Mouse (Mus musculus): Measurements from ENCODE around the gene Tmem54. TPM values are rescaled to one million over a fixed set of nuclear protein-coding genes. Genes with fewer than 3 reads are reported as not detected.

Tmem54 gene
- total RNA-seq, 2 experiments from 2014 or later: not detected

GRCm38 (mm10) chr4:129125736-129126451, 20.5 kb downstream of the Tmem54 start:
- peak in 1 of 2 experiments; percentile 46 for DNase-seq
- intact Hi-C loops (cut with DNase I): no loop called here

DNA sequence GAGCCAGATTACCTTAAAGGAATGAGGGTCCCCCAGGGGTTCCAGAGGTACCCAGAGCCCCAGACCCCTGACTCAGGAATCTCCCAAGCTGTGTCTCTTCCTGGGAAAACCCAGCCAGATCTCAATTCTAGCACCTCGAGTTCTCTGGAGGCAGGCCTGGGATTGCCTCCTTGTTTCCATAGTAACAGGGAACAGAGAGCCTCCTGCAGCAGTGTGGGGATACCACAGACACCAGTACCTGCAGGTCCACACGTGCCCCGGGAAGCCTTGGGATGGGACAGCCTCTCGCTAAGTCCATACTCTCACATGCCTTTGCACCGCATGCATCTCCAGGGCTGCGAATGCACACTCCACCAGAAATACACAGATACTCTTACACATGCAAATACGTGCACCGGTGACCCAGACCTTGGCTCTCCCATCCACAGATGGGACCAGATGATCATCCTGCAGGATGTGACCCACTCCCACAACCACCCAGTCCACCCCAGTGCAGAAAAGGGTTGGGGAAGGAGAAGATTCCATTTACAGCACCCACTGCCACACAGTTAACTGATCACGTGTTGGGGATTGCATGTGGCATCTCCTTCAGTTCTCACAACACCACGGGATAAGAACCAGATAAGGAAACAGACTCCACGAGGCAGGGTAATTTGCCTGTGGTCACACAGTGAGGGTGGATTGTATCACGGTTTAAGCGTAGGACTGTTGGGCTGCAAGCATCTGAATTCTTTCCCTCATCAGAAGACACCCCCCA, 23.4 kb downstream of the Tmem54 start:
- intact Hi-C loops (cut with DNase I): no loop called here
- DNase-seq: no peak

- intact Hi-C loops (cut with DNase I): no loop called here
- DNase-seq: no peak
Observed at GRCm38 (mm10) chr4:129129387-129129786, 24.0 kb downstream of the Tmem54 start.

DNA sequence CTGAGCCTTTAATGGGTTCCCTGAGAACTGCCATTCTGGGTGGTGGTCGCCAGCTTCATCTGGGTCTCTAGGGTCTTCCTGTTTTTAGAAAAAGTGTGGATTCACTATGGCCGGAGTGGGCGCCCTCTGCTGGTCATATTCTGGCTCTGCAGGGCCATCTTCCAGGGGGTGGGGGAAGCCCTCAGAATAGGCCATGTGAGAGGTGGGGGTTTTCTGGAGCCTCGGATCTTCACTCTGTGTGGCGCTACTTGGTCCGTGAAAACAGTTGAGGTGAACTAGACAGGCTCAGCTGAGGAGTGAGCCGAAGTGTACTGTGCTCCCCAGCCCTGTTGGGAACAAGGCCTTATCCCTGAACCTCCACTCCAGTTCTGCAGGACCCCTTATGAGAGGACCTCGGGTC, 24.8 kb downstream of the Tmem54 start:
- intact Hi-C loops (cut with DNase I): loop anchor here (10.0 kb wide), 1 partner anchor 325 kb away; no protein-coding TSS in a partner anchor
- DNase-seq: peak in 1 of 2 experiments; percentile 45

DNA sequence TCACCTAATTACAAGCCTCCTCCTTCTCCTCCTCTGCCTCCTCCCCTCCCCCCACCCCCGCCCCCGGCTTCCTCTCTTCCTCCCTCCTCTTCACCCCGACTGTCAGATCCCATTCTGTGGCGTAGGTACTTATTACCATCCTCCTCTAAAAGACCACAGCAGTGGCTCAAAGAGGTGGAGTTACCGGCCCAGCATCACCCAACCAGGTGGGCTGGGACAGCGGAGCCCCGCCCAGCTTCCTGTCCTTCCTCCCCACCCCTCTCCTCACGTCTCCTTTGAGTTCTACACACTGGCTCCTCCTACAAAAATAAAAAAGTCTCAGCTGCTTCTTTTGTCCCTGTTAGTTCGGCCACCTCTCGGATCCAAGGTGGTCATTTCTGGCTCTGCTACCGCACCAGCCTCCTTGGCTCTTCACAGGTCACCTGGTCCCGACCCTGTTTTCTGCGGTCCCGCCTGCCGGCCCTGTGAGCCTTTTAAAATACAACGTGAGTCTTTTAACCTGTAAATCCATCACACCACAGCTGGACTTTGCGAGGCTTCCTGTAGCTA, 25.5 kb downstream of the Tmem54 start:
- intact Hi-C loops (cut with DNase I): loop anchor here (10.0 kb wide), 1 partner anchor 324 kb away; no protein-coding TSS in a partner anchor
- DNase-seq: no peak

DNA sequence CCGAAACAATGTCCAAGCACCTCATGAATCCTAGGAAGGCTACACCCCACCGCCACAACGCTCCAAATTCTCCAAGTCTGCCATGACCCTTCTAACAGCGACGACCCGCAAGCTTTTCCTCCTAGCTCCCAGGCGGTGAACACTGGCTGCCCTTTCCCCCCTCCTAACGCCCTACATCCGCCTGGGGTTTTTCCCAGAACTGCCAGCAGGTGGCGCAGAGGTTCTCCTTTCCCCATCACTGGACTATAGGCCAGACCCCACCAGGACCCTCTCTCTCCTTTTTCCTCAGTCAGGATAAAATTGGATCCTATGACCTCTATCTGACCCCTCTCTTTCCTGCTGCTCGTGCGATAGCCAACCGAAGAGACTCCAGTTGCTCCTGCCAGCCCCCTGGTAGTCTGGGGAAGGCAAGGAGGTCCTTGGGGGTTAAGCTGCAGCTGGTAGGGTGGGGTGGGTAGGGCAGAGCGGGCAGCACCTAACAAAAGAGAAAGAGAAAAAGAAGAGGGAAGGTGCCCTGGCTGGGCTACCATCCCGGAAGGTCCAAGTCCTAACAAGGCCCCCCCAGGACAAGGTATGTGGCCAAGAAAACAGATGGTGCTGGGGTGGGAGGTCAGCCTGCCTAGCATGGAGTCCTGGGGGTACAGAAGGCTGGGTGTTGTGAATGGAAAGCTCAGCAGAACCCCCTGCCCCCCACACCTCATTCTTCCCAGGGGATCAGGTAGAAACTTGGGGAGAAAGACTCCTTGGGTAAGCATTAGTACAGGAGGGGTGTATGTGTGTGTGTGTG, 29.6 kb downstream of the Tmem54 start:
- DNase-seq: peak; percentile 74 to 86
- intact Hi-C loops (cut with DNase I): loop anchor here (2.0 to 10.0 kb wide), 3 partner anchors 46 to 320 kb away; no protein-coding TSS in a partner anchor

GRCm38 (mm10) chr4:129135637-129136036, 30.3 kb downstream of the Tmem54 start:
- intact Hi-C loops (cut with DNase I): loop anchor here (2.0 to 10.0 kb wide), 3 partner anchors 45 to 319 kb away; no protein-coding TSS in a partner anchor
- DNase-seq: no peak

DNA sequence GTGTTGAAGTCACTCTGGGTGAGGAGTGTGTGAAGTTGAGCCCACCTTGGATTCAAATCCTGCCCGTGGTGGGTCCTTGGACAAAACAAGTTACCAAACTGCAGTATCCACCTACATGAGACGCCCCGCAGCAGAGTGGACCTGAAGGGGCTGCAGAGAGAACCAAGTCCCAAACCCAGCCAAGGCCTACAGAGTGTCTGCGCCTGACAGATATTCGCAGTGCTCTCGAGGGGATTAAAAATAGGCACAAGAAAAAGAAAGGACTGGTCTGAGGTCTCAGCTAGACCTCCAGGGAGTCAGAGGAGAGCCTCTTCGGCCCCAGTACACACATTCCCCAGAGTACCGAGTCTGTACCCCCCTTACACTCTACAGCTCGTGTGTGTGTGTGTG, 30.8 kb downstream of the Tmem54 start:
- intact Hi-C loops (cut with DNase I): loop anchor here (10.0 kb wide), 1 partner anchor 319 kb away; no protein-coding TSS in a partner anchor

DNA sequence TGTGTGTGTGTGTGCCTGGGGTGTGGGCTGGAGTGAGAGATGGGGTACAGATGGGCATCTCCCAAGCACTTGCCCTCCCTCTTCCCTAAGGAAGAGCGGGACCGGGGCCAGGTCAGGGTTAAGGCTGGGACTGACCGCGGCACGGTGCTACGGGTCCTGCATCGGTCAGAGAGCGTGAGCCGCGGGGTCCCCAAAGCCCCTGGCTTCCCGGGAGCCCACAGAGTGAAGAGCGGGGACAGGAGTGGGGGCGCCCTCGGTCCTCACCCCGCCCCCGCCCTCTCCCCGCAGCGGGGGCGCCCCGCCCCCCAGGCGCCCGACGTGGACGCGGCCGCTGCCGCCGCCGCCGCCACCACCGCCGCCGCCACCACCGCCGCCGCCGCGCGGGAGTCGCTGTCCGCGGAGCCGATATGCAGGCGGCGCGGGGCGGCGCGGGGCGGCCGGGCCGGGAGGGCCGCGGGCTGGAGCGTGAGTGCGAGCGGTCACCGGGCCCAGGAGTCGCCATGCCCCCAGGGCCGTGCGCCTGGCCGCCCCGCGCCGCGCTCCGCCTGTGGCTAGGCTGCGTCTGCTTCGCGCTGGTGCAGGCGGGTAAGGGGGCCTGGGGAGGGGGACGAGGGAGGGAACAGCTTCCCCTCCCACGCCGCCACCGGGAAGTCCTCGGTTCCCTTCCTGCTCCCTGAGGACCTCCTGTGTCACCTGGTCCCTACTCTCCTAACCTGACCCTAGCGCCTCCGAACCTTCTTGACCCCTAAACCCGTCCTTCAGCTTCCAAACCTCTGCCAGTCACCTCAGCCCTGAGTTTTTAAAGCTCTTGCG, 31.4 kb downstream of the Tmem54 start, which contains the start of gene Fndc5:
Gene Fndc5, plus strand, starts transcription at position 421 of the 813 bp plus-strand sequence.
- DNase-seq: no peak
- intact Hi-C loops (cut with DNase I): loop anchor here (10.0 kb wide), 1 partner anchor 318 kb away; no protein-coding TSS in a partner anchor

More for the DNA sequence above, 30.8 kb downstream of the Tmem54 start:
- no peak for DNase-seq

DNA sequence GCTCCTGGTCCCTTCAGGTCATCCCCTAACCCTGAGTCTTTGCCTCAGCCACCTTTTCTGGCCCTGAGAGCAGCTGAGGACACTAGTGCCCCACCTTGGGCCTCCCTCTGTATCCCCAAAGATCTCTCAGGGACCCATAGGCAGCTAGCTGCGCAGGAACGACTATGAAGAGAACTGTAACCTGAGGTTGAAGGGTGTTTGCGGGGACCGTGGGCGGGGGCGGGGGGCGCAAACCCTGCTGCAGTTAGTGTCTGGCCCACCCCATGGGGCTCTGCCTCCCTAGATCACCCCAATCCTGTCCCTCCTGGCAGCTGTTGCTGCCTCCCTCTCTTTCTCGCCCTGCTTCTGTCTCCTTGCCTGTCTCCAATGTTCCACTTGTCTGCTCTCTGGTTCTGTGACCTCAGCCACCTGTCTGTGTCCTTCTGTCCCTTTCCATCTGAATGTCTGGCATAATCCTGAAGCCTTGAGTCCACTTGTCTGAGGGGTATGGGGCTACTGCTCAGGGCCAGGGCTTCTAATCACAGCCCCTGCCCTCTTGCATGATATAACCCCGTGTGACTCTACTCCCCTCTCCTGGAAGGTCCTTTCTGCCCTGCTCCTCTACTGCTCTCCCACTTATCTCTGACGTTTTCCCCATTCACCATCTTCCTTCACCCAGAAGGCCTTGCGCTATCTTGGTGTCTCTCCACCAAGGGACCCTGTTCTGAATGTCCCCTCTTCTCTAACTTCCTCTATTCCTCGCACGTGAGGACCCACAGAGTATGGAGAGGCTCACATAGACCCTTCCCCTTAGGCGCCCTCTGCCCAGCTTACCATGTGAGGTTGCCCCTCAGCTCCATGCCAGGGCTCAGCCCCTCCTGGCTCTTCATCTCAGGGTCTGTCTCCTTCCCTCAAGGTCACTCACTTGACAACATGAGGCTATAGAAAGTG, 32.3 kb downstream of the Tmem54 start:
- intact Hi-C loops (cut with DNase I): loop anchor here (10.0 kb wide), 1 partner anchor 317 kb away; no protein-coding TSS in a partner anchor
- no peak for DNase-seq

- intact Hi-C loops (cut with DNase I): loop anchor here (10.0 kb wide), 1 partner anchor 315 kb away; no protein-coding TSS in a partner anchor
Observed at GRCm38 (mm10) chr4:129139642-129140041, 34.3 kb downstream of the Tmem54 start.

DNA sequence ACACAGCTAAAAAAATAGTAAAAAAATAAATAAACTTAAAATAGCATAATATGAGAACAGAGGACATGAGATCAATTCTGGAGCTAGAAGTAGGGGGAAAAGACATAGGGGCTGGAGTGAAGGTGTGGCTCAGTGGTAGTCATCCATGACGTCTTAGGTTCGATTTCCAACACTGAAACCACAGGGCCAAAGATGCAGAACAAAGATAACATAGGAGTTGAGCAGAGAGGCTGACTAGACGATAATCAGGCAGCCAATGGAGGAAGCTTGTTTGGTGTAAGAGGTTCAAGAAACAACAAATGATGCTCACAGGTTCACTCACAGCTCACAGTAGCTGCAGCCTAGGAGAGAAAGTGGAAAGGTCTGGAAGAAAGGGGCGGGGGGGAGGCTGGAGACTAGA, 35.5 kb downstream of the Tmem54 start:
- intact Hi-C loops (cut with DNase I): no loop called here

More at GRCm38 (mm10) chr4:129139642-129140041, 34.3 kb downstream of the Tmem54 start:
- no peak for DNase-seq

DNA sequence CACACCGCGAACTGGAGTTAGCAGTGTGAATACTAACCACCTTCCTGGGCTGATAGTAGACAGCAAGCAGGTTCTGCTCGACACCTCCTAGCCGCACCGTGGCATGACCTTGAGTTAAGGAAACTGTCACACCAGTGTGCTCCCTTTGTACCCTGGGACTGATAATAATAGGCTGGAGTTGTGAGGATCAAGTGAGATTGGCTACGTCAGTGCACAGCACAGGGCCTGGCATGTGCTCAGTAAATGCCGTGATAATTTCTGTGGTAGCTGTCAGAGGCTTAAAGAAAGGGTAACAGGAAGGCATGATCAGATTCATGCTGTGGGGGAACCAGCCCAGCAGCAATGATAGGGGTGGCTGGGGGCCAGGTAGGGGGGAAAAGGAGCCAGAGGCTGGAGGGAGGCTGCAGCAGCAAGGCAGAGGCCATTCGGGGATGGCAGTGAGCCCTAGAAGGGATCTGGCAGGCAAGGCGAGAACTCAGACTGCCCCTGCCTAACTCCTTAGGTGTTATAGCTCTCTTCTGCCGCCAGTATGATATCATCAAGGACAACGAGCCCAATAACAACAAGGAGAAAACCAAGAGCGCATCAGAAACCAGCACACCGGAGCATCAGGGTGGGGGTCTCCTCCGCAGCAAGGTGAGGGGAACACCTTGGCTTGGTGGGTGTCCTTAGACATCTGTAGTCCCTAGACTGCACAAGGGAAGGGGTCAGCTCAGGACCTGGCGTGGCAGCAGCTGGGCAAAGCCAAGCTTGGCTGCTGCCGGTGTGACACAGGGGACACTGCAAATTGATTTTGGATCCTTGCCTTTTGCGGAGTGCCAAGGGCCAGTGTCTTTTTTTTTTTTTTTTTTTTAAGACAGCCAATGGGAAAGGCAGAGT, 36.5 kb downstream of the Tmem54 start:
- intact Hi-C loops (cut with DNase I): no loop called here
- peak in 1 of 2 experiments; percentile 45 for DNase-seq

More for the DNA sequence above, 35.5 kb downstream of the Tmem54 start:
- no peak for DNase-seq

- intact Hi-C loops (cut with DNase I): no loop called here
- DNase-seq: no peak
Observed at GRCm38 (mm10) chr4:129142439-129143045, 37.2 kb downstream of the Tmem54 start.

DNA sequence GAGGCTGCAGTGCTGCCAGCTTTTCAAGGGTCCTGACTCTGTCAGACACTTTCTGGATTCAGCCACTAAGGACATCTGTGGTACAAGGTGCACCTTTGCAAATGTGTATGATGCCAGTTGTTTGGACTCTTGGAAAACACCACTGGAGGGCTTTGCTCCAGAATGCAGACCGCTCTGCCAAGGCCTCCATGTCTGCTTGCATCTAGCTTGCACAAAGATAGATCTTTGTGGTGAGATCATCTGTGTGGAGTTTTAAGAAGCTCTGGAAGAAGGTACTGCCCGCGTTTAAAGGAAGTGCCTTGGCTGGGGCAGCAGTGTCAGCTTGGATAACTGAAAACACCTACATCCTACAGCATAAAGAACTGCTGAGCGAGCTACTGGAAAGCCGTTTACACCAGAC, 38.2 kb downstream of the Tmem54 start:
- intact Hi-C loops (cut with DNase I): no loop called here
- no peak for DNase-seq

Data from heart, postnatal 36 days (tissue).